Mouse (Mus musculus) CH12.LX (cell line): ENCODE results near the gene Gsg1. TPM values are rescaled to one million over a fixed set of nuclear protein-coding genes. Genes with fewer than 3 reads are reported as not detected.

Experiments used
- DNase-seq: peaks from one replicate; pipeline ENCODE4 v3.0.0-alpha.2; 2013; ENCODE audit errors: extremely low read depth
- H3K27ac ChIP-seq: 2 replicates; pipeline ENCODE4 v1.5.1; 2012; ENCODE audit warnings: low read depth, mild to moderate bottlenecking, control low read depth, moderate library complexity; ENCODE audit not compliant: insufficient read depth
- H3K27me3 ChIP-seq: replicated peaks from 2 replicates; pipeline ENCODE3; 2012; ENCODE audit warnings: inconsistent platforms
- H3K36me3 ChIP-seq, 2 experiments: replicated peaks in 1 of 2; 2 replicates each; pipeline versions ENCODE3 to v1.6.1; 2012; ENCODE audit warnings: inconsistent platforms in 1 of 2, low read length in 1 of 2, mild to moderate bottlenecking in 1 of 2, mixed read lengths in 1 of 2, moderate library complexity in 1 of 2; ENCODE audit not compliant: control insufficient read depth in 1 of 2, insufficient read depth in 1 of 2
- H3K4me1 ChIP-seq, 2 experiments: 2 replicates each; pipeline ENCODE4 v1.6.1; 2012; ENCODE audit warnings: inconsistent platforms in 1 of 2, moderate library complexity in 1 of 2; ENCODE audit not compliant: insufficient read depth in 2 of 2, control insufficient read depth in 1 of 2
- H3K4me2 ChIP-seq: 2 replicates; pipeline ENCODE4 v1.6.1; 2012; ENCODE audit warnings: low read depth, mild to moderate bottlenecking, control low read depth; ENCODE audit not compliant: poor library complexity, insufficient read depth, severe bottlenecking
- H3K4me3 ChIP-seq, 3 experiments: fragments of 150-350 bp in 1 of 3; sonication (generic) in 1 of 3; replicated peaks in 1 of 3; 2 replicates each; pipeline versions ENCODE3 to v1.5.1; 2011 to 2012; ENCODE audit warnings: low read depth in 2 of 3, low read length in 2 of 3, mild to moderate bottlenecking in 2 of 3, moderate library complexity in 2 of 3, control low read depth in 1 of 3, improper control_type of control experiment in 1 of 3, inconsistent platforms in 1 of 3, mixed read lengths in 1 of 3; ENCODE audit not compliant: poor library complexity in 1 of 3
- H3K79me2 ChIP-seq: replicated peaks from 2 replicates; pipeline ENCODE4 v1.6.1; 2012; ENCODE audit warnings: mild to moderate bottlenecking, moderate library complexity; ENCODE audit not compliant: control insufficient read depth, poor library complexity, insufficient read depth, severe bottlenecking; ENCODE audit errors: extremely low read depth
- H3K9ac ChIP-seq: 2 replicates; pipeline ENCODE4 v1.6.1; 2012; ENCODE audit warnings: low read depth, mild to moderate bottlenecking, control low read depth, moderate library complexity; ENCODE audit not compliant: insufficient read depth
- H3K9me3 ChIP-seq: replicated peaks from 2 replicates; pipeline ENCODE3; 2012; ENCODE audit warnings: low read length, inconsistent platforms, mixed read lengths
- CHD1 ChIP-seq: IDR thresholded peaks from 2 replicates; pipeline ENCODE4 v1.6.1; 2012; ENCODE audit warnings: low read depth, low read length, improper control_type of control experiment, inconsistent platforms
- CHD2 ChIP-seq: IDR thresholded peaks from 2 replicates; pipeline ENCODE4 v1.6.1; 2011; ENCODE audit warnings: low read length, improper control_type of control experiment
- CTCF ChIP-seq, 2 experiments: IDR thresholded peaks in 1 of 2; conservative IDR thresholded peaks in 1 of 2; 2 replicates each; pipeline ENCODE4 v1.5.1; 2011 to 2012; ENCODE audit warnings: low read depth in 2 of 2, low read length in 2 of 2, improper control_type of control experiment in 1 of 2, inconsistent platforms in 1 of 2, mild to moderate bottlenecking in 1 of 2, moderate library complexity in 1 of 2
- ELF1 ChIP-seq: IDR thresholded peaks from 2 replicates; pipeline ENCODE4 v1.6.1; 2014; ENCODE audit warnings: low read depth, mild to moderate bottlenecking, inconsistent platforms, low read length, improper control_type of control experiment
- ETS1 ChIP-seq: conservative IDR thresholded peaks from 2 replicates; pipeline ENCODE4 v1.6.1; 2012; ENCODE audit warnings: low read depth, mild to moderate bottlenecking, inconsistent platforms, low read length, improper control_type of control experiment, moderate library complexity
- GABPA ChIP-seq: IDR thresholded peaks from 2 replicates; pipeline ENCODE4 v1.6.1; 2012; ENCODE audit warnings: low read depth, low read length, improper control_type of control experiment, inconsistent platforms; ENCODE audit not compliant: insufficient replicate concordance
- HCFC1 ChIP-seq: IDR thresholded peaks from 2 replicates; pipeline ENCODE4 v1.6.1; 2012; ENCODE audit warnings: low read depth, mild to moderate bottlenecking, inconsistent platforms, low read length, improper control_type of control experiment
- JUN ChIP-seq: IDR thresholded peaks from 2 replicates; pipeline ENCODE4 v1.6.1; 2011; ENCODE audit warnings: low read depth, mild to moderate bottlenecking, low read length, improper control_type of control experiment, moderate library complexity; ENCODE audit not compliant: insufficient read depth
- JUND ChIP-seq: conservative IDR thresholded peaks from 2 replicates; pipeline ENCODE4 v1.6.1; 2011; ENCODE audit warnings: low read depth, low read length, improper control_type of control experiment
- KAT2A ChIP-seq: IDR thresholded peaks from 2 replicates; pipeline ENCODE4 v1.6.1; 2012; ENCODE audit warnings: low read length, improper control_type of control experiment, inconsistent platforms; ENCODE audit not compliant: insufficient replicate concordance
- MAFK ChIP-seq: IDR thresholded peaks from 2 replicates; pipeline ENCODE4 v1.6.1; 2011; ENCODE audit warnings: low read length, improper control_type of control experiment; ENCODE audit not compliant: insufficient replicate concordance
- MAX ChIP-seq: IDR thresholded peaks from 2 replicates; pipeline ENCODE4 v1.6.1; 2011; ENCODE audit warnings: low read length, improper control_type of control experiment
- MEF2A ChIP-seq: IDR thresholded peaks from 2 replicates; pipeline ENCODE4 v1.6.1; 2014; ENCODE audit warnings: low read depth, mild to moderate bottlenecking, inconsistent platforms, low read length, improper control_type of control experiment, borderline replicate concordance
- MXI1 ChIP-seq: IDR thresholded peaks from 2 replicates; pipeline ENCODE4 v1.6.1; 2011; ENCODE audit warnings: mild to moderate bottlenecking, low read depth, low read length, improper control_type of control experiment
- MYC ChIP-seq: IDR thresholded peaks from 2 replicates; pipeline ENCODE4 v1.6.1; 2011; ENCODE audit warnings: low read depth, mild to moderate bottlenecking, improper control_type of control experiment, low read length
- NELFE ChIP-seq: IDR thresholded peaks from 2 replicates; pipeline ENCODE4 v1.6.1; 2011; ENCODE audit warnings: low read depth, low read length, improper control_type of control experiment
- NRF1 ChIP-seq: IDR thresholded peaks from 2 replicates; pipeline ENCODE4 v1.6.1; 2014; ENCODE audit warnings: low read depth, mild to moderate bottlenecking, inconsistent platforms, low read length, improper control_type of control experiment, moderate library complexity
- SMC3 ChIP-seq: IDR thresholded peaks from 2 replicates; pipeline ENCODE4 v1.6.1; 2011; ENCODE audit warnings: low read depth, low read length, improper control_type of control experiment
- TBP ChIP-seq: conservative IDR thresholded peaks from 2 replicates; pipeline ENCODE4 v1.6.1; 2011; ENCODE audit warnings: low read depth, low read length, improper control_type of control experiment
- USF2 ChIP-seq: conservative IDR thresholded peaks from 2 replicates; pipeline ENCODE4 v1.6.1; 2011; ENCODE audit warnings: low read depth, low read length, improper control_type of control experiment
- ZNF384 ChIP-seq: IDR thresholded peaks from 2 replicates; pipeline ENCODE4 v1.6.1; 2012; ENCODE audit warnings: low read depth, low read length, improper control_type of control experiment, inconsistent platforms
- dilution Hi-C: fragments of 300-500 bp; cut with MboI; formaldehyde crosslinking; loops from 2 replicates; pipeline ENCODE4 v1.14.3; 2020; ENCODE audit warnings: low sequenced_read_pairs; ENCODE audit not compliant: extremely low pct_unique_long_range_greater_than_20kb, extremely low pct_ligation_motif_present
- in situ Hi-C: fragments of 300-500 bp; cut with MboI; formaldehyde crosslinking; loops from 3 replicates; pipeline ENCODE4 v1.14.3; 2019; ENCODE audit warnings: low sequenced_read_pairs, low pct_ligation_motif_present, low pct_unique_long_range_greater_than_20kb, mixed read lengths
- polyA plus RNA-seq: library from polyadenylated mRNA; unstranded; fragments of >175 nt; gene quantifications from 2 replicates; pipeline ENCODE4 v1.2.1, GENCODE M21; 2012; ENCODE audit warnings: low read depth; ENCODE audit not compliant: insufficient read length
- total RNA-seq, 2 experiments: library from RNA; depleted of rRNA; stranded (reverse); fragments of 300-350 nt in 1 of 2; fragments of >200 nt in 1 of 2; gene quantifications; 2 replicates each; pipeline ENCODE4 v1.2.3; 2012 to 2014

The Gsg1 gene
- total and polyA plus RNA-seq, 3 experiments = not detected

GRCm38 (mm10) chr6:135198726-135199125, 55.4 kb downstream of the Gsg1 start:
- no peak for DNase-seq
- peaks cover 0 to 17% of the 10 kb centered on the region in 2 experiments; a peak in 2 of 4 replicates for H3K4me1 ChIP-seq
- TF ChIP-seq HCFC1 = no peak
- TF ChIP-seq CHD1 = no peak
- no peak for TF ChIP-seq MEF2A
- TF ChIP-seq JUN = no peak
- TF ChIP-seq CTCF (conservative IDR thresholded peaks at IDR 0.05 in 1 of 2, IDR thresholded peaks at IDR 0.05 in 1 of 2; ENCODE audit: low read depth in 2 of 2, low read length in 2 of 2) = no peak
- no peak for TF ChIP-seq ETS1
- TF ChIP-seq NRF1 = no peak
- no peak for TF ChIP-seq USF2
- no peak for TF ChIP-seq ELF1
- TF ChIP-seq GABPA = no peak
- no peak for TF ChIP-seq NELFE
- TF ChIP-seq TBP = no peak
- TF ChIP-seq MYC = no peak
- TF ChIP-seq, all 38 proteins: peak for 0
- H3K36me3 ChIP-seq = no peaks in the 10 kb centered on the region
- no peak overlapping the region for H3K4me2 ChIP-seq
- no peaks in the 10 kb centered on the region for H3K9me3 ChIP-seq
- in situ Hi-C loops = no loop called here
- no peak overlapping the region for H3K27ac ChIP-seq
- H3K4me3 ChIP-seq = no peak overlapping the region
- no peaks in the 10 kb centered on the region for H3K27me3 ChIP-seq
- no peaks in the 10 kb centered on the region for H3K79me2 ChIP-seq
- H3K9ac ChIP-seq = no peak overlapping the region
- dilution Hi-C loops = no loop called here

GRCm38 (mm10) chr6:135197921-135198532, 56.1 kb downstream of the Gsg1 start, which contains the start of the genes Fam234b and Hebp1:
TSS of gene Fam234b (plus strand) at chr6:135197977.
TSS of gene Hebp1 (minus strand) at chr6:135198022.
- Histone ChIP-seq H3K9ac (no peak within 1 kb of the TSS), H3K79me2 (no peaks in the 10 kb centered on the region), H3K9me3 (no peaks in the 10 kb centered on the region), H3K27ac (no peak within 1 kb of the TSS), H3K4me2 (no peak within 1 kb of the TSS), H3K36me3 (no peaks in the 10 kb centered on the region), H3K4me3 (no peak within 1 kb of the TSS), H3K4me1 (peaks cover 0 to 24% of the 10 kb centered on the region in 2 experiments; a peak in 2 of 4 replicates)
- in situ Hi-C loops = no loop called here
- DNase-seq = no peak
- TF ChIP-seq KAT2A (no peak), MEF2A (no peak), SMC3 (no peak), MXI1 (no peak), HCFC1 (no peak), CHD2 (no peak), JUND (no peak), MAFK (no peak), ETS1 (no peak), ZNF384 (no peak), MAX (no peak), USF2 (no peak), NRF1 (no peak)
- TF ChIP-seq, all 38 proteins: peak for 0
- H3K27me3 ChIP-seq = no peaks in the 10 kb centered on the region
- dilution Hi-C loops = no loop called here
